Mouse (Mus musculus): ENCODE measurements around the gene AY761184. TPM values are rescaled to one million over a fixed set of nuclear protein-coding genes. Genes with fewer than 3 reads are reported as not detected.

AY761184 gene
- not detected for polyA plus RNA-seq (2014; fragmentation: Illumina TruSeq; extraction: RNeasy Lipid Tissue Mini Kit (QIAGEN cat#74804); ENCODE audit: low read depth, low replicate concordance)

DNA sequence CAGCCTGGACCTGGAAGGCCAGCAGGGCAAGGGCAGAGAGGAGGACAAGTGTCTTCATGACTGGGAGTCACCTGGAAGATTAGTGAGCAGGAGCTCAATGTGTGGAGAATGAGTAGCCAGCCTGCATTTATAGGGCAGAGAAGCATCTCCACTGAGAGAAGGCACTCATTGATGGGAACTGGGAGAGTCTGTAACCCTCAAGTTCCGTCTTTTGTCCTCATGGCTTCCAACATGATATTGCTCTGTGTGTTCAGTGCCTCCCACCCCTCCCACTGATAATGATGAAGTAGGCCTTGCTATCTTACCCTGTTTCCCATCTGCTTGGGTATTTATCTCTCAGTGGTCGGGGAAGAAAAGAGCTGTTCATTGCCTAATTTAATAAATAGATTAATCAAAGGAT lies at the start of gene AY761184:
Gene AY761184, minus strand, starts transcription at position 101 of the 400 bp plus-strand sequence.

DNA sequence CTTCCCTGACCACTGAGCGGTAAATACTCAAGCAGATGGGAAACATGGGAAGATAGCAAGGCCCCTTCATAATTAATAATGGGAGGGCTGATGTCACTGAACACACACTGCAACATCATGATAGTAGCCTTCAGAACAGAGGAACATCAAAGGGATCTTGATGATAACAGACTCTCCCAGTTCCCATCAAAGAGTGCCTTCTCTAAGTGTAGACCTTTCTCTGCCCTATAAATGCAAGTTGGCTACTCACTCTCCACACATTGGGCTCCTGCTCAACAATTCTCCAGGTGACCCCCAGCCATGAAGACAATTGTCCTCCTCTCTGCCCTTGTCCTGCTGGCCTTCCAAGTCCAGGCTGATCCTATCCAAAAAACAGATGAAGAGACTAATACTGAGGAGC lies 37.9 kb downstream of the AY761184 start, which contains the start of gene Defa34:
Gene Defa34, plus strand, starts transcription at position 301 of the 400 bp plus-strand sequence.

DNA sequence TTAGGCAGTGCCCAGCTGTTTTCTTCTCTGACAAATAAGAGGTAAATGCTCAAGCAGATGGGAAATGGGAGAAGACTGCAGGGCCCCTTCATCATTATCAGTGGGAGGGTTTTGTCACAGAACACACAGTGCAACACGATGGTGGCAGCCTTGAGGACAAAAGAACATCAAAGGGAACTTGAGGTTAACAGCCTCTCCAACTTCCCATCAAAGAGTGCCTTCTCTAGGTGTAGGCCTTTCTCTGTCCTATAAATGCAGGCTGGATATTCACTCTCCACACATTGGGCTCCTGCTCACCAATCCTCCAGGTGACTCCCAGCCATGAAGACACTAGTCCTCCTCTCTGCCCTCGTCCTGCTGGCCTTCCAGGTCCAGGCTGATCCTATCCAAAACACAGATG lies 48.0 kb downstream of the AY761184 start, which contains the start of gene Defa17:
Gene Defa17, plus strand, starts transcription at position 301 of the 400 bp plus-strand sequence.

Other genes with a start within 250 kb of the AY761184 start
- not detected for gene Gm7849, start 247.1 kb downstream of the AY761184 start, polyA plus RNA-seq (2014; fragmentation: Illumina TruSeq; extraction: RNeasy Lipid Tissue Mini Kit (QIAGEN cat#74804); ENCODE audit: low read depth, low replicate concordance)
- not detected for gene Defa20, start 194.4 kb downstream of the AY761184 start, polyA plus RNA-seq (2014; fragmentation: Illumina TruSeq; extraction: RNeasy Lipid Tissue Mini Kit (QIAGEN cat#74804); ENCODE audit: low read depth, low replicate concordance)
- not detected for gene Defa32, start 174.6 kb downstream of the AY761184 start, polyA plus RNA-seq (2014; fragmentation: Illumina TruSeq; extraction: RNeasy Lipid Tissue Mini Kit (QIAGEN cat#74804); ENCODE audit: low read depth, low replicate concordance)
- not detected for gene Defa37, start 138.3 kb downstream of the AY761184 start, polyA plus RNA-seq (2014; fragmentation: Illumina TruSeq; extraction: RNeasy Lipid Tissue Mini Kit (QIAGEN cat#74804); ENCODE audit: low read depth, low replicate concordance)
- gene Defa28, start 120.6 kb downstream of the AY761184 start, polyA plus RNA-seq (2014; fragmentation: Illumina TruSeq; extraction: RNeasy Lipid Tissue Mini Kit (QIAGEN cat#74804); ENCODE audit: low read depth, low replicate concordance): not detected
- gene Gm7861, start 109.1 kb downstream of the AY761184 start, polyA plus RNA-seq (2014; fragmentation: Illumina TruSeq; extraction: RNeasy Lipid Tissue Mini Kit (QIAGEN cat#74804); ENCODE audit: low read depth, low replicate concordance): not detected
- not detected for gene Defa26, start 85.5 kb downstream of the AY761184 start, polyA plus RNA-seq (2014; fragmentation: Illumina TruSeq; extraction: RNeasy Lipid Tissue Mini Kit (QIAGEN cat#74804); ENCODE audit: low read depth, low replicate concordance)
- not detected for gene Defa17, start 47.9 kb downstream of the AY761184 start, polyA plus RNA-seq (2014; fragmentation: Illumina TruSeq; extraction: RNeasy Lipid Tissue Mini Kit (QIAGEN cat#74804); ENCODE audit: low read depth, low replicate concordance)
- gene Defa34, start 37.8 kb downstream of the AY761184 start, polyA plus RNA-seq (2014; fragmentation: Illumina TruSeq; extraction: RNeasy Lipid Tissue Mini Kit (QIAGEN cat#74804); ENCODE audit: low read depth, low replicate concordance): not detected
- not detected for gene Defa24, start 30.8 kb upstream of the AY761184 start, polyA plus RNA-seq (2014; fragmentation: Illumina TruSeq; extraction: RNeasy Lipid Tissue Mini Kit (QIAGEN cat#74804); ENCODE audit: low read depth, low replicate concordance)
- gene Defb50, start 119.9 kb upstream of the AY761184 start, polyA plus RNA-seq (2014; fragmentation: Illumina TruSeq; extraction: RNeasy Lipid Tissue Mini Kit (QIAGEN cat#74804); ENCODE audit: low read depth, low replicate concordance): not detected
- not detected for gene Defb2, start 136.3 kb upstream of the AY761184 start, polyA plus RNA-seq (2014; fragmentation: Illumina TruSeq; extraction: RNeasy Lipid Tissue Mini Kit (QIAGEN cat#74804); ENCODE audit: low read depth, low replicate concordance)
- gene Defb10, start 155.3 kb upstream of the AY761184 start, polyA plus RNA-seq (2014; fragmentation: Illumina TruSeq; extraction: RNeasy Lipid Tissue Mini Kit (QIAGEN cat#74804); ENCODE audit: low read depth, low replicate concordance): not detected
- not detected for gene Defb9, start 181.8 kb upstream of the AY761184 start, polyA plus RNA-seq (2014; fragmentation: Illumina TruSeq; extraction: RNeasy Lipid Tissue Mini Kit (QIAGEN cat#74804); ENCODE audit: low read depth, low replicate concordance)
- not detected for gene Defb11, start 202.8 kb upstream of the AY761184 start, polyA plus RNA-seq (2014; fragmentation: Illumina TruSeq; extraction: RNeasy Lipid Tissue Mini Kit (QIAGEN cat#74804); ENCODE audit: low read depth, low replicate concordance)
- gene Defb15, start 229.1 kb upstream of the AY761184 start, polyA plus RNA-seq (2014; fragmentation: Illumina TruSeq; extraction: RNeasy Lipid Tissue Mini Kit (QIAGEN cat#74804); ENCODE audit: low read depth, low replicate concordance): not detected
- not detected for gene Defb35, start 234.7 kb upstream of the AY761184 start, polyA plus RNA-seq (2014; fragmentation: Illumina TruSeq; extraction: RNeasy Lipid Tissue Mini Kit (QIAGEN cat#74804); ENCODE audit: low read depth, low replicate concordance)
- gene Defb13, start 243.1 kb upstream of the AY761184 start, polyA plus RNA-seq (2014; fragmentation: Illumina TruSeq; extraction: RNeasy Lipid Tissue Mini Kit (QIAGEN cat#74804); ENCODE audit: low read depth, low replicate concordance): not detected

All from adrenal gland, adult 10 weeks (tissue).